Mouse (Mus musculus) liver, adult 2 months (tissue): ENCODE data around the gene Slc29a1. TPM values are rescaled to one million over a fixed set of nuclear protein-coding genes. Genes with fewer than 3 reads are reported as not detected.

ENCODE experiments used
- DNase-seq: peaks from one replicate; pipeline ENCODE4 v3.0.0-alpha.2; 2011; ENCODE audit warnings: low read depth, low spot score; ENCODE audit errors: extremely low read depth
- H3K27ac ChIP-seq: fragments of 200-500 bp; replicated peaks from 2 replicates; pipeline ENCODE4 v1.5.1; 2012; ENCODE audit warnings: low read depth, mild to moderate bottlenecking, control low read depth, inconsistent platforms, low read length; ENCODE audit not compliant: insufficient read depth
- H3K27me3 ChIP-seq: fragments of 200-500 bp; 2 replicates; pipeline ENCODE4 v1.6.1; 2012; ENCODE audit warnings: mild to moderate bottlenecking, moderate library complexity, low read length, inconsistent platforms; ENCODE audit not compliant: control insufficient read depth, insufficient read depth
- H3K36me3 ChIP-seq: fragments of 200-500 bp; 2 replicates; pipeline ENCODE4 v1.6.1; 2012; ENCODE audit warnings: low read length, inconsistent platforms; ENCODE audit not compliant: control insufficient read depth, insufficient read depth
- H3K4me1 ChIP-seq: fragments of 200-500 bp; 2 replicates; pipeline ENCODE4 v1.6.1; 2011; ENCODE audit warnings: low read length; ENCODE audit not compliant: control insufficient read depth, insufficient read depth
- H3K4me3 ChIP-seq: fragments of 200-500 bp; 2 replicates; pipeline ENCODE4 v1.5.1; 2011; ENCODE audit warnings: low read depth, mild to moderate bottlenecking, control low read depth, low read length, moderate library complexity; ENCODE audit not compliant: insufficient read depth
- H3K79me2 ChIP-seq: fragments of 200-500 bp; 2 replicates; pipeline ENCODE4 v1.6.1; 2012; ENCODE audit warnings: inconsistent platforms, mild to moderate bottlenecking, low read length, moderate library complexity; ENCODE audit not compliant: control insufficient read depth, insufficient read depth
- H3K9ac ChIP-seq: fragments of 200-500 bp; 2 replicates; pipeline ENCODE4 v1.6.1; 2012; ENCODE audit warnings: low read depth, mild to moderate bottlenecking, control low read depth, inconsistent platforms, low read length
- CTCF ChIP-seq: fragments of 200-500 bp; IDR thresholded peaks from 2 replicates; pipeline ENCODE4 v1.5.1; 2011; ENCODE audit warnings: low read depth, low read length, control low read depth
- POLR2A ChIP-seq: fragments of 200-500 bp; IDR thresholded peaks from 2 replicates; pipeline ENCODE4 v1.6.1; 2011; ENCODE audit warnings: low read length, control low read depth; ENCODE audit not compliant: insufficient read depth; ENCODE audit errors: extremely low read depth
- WGBS: fragments of 180-500 bp; shearing (Covaris S2); methylation state at CpG from one replicate; pipeline ENCODE4 v1.1.7; 2018; 5-methylcytosine and 5-hydroxymethylcytosine counted together
- polyA plus RNA-seq: library from polyadenylated mRNA; depleted of rRNA; stranded (reverse); fragments of >200 nt; gene quantifications from 2 replicates; pipeline ENCODE4 v1.2.3, GENCODE M21; 2012
- total RNA-seq: library from RNA; depleted of rRNA; stranded (reverse); fragments of >200 nt; gene quantifications from 2 replicates; pipeline ENCODE4 v1.2.3, GENCODE M21; 2014

Gene Slc29a1
- total and polyA plus RNA-seq, 2 experiments: 220 to 618 TPM

DNA sequence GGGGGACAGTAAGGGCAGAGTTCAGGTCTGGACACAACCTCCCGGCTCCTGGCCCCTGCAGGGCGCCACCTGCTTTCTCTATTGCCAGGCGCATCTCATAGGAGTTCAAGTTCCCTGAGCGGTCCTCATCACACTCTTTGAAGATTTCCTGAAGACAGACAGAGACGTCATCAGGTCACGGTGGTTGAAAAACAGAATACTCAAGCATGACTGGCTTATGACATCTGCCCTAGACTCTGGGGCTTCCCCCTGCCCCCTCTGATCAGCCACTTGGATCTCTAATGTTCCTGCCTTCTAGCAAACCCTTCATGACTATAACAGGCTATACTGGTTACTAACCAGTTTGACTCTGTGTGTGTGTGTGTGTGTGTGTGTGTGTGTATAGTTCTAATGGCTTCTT is 32.5 kb upstream of the Slc29a1 start:
- H3K9ac ChIP-seq: no peak overlapping the region
- H3K4me1 ChIP-seq: peaks cover 7% of the 10 kb centered on the region
- H3K27ac ChIP-seq: no peak overlapping the region
- no peak overlapping the region for H3K4me3 ChIP-seq
- no peak for DNase-seq
- H3K36me3 ChIP-seq: no peaks in the 10 kb centered on the region
- H3K27me3 ChIP-seq: no peaks in the 10 kb centered on the region
- no peaks in the 10 kb centered on the region for H3K79me2 ChIP-seq
- WGBS: 81% methylated on average over 6 of the region's 6 CpGs
- TF ChIP-seq CTCF (no peak), POLR2A (no peak)

- no peak overlapping the region for H3K9ac ChIP-seq
- peaks cover 11% of the 10 kb centered on the region for H3K4me1 ChIP-seq
- no peak overlapping the region for H3K4me3 ChIP-seq
- no peak overlapping the region for H3K27ac ChIP-seq
- H3K36me3 ChIP-seq: no peaks in the 10 kb centered on the region
- no peaks in the 10 kb centered on the region for H3K79me2 ChIP-seq
- no peaks in the 10 kb centered on the region for H3K27me3 ChIP-seq
- no peak for DNase-seq
- 70% methylated on average over 3 of the region's 3 CpGs for WGBS
- no peak for TF ChIP-seq CTCF
- no peak for TF ChIP-seq POLR2A
Measured at GRCm38 (mm10) chr17:45630992-45631391, 31.6 kb upstream of the Slc29a1 start.

DNA sequence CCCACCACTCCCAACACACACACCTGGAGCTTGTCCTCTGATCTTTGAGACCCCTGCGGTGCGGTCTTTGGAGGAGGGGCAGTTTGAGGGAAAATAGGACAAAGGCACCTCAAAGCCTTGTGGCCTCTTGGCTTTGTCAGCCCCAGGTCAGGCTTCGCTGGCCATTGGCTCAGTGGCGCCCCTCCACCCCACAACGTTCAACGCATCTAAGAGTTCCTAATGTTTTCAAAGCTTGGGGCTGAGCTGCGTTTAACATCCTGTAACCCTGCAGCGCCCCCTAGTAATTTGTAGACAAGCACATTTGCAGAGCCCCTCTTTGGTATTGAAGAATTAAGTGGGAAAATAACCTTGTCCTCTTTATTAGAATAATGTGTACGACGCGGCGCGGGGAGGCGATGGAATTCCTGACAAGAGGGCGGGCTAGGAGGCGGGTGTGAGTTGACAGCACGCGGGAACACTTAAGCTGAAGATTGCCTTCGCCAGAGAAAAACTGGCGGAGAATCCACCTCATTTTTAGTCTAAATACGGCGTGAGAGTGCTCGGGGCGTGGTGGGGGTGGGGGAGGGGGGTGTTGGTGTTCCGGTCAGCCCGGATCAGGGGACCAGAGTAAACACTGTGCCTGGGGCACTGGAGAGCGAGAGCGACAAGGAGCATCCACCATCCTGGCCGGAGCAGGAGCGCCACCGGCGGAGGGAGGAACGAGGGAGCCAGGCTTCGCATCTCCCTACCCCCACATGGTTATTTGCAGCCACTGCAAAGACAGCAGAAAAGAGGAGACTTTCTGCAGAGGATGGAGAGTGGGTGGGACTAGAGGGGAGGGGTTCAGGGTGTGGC is 30.7 kb upstream of the Slc29a1 start:
- peak; percentile 57 for DNase-seq
- TF ChIP-seq POLR2A (no peak), CTCF (peak; percentile 58)
- Histone ChIP-seq H3K4me3 (peak overlapping the region; percentile 12; the same call in 1 of the 2 replicates), H3K4me1 (peaks cover 11% of the 10 kb centered on the region), H3K79me2 (no peaks in the 10 kb centered on the region), H3K36me3 (no peaks in the 10 kb centered on the region), H3K27me3 (no peaks in the 10 kb centered on the region), H3K27ac (peak overlapping the region; percentile 12; the same call in 1 of the 2 replicates), H3K9ac (peak overlapping the region; percentile 43)
- WGBS: 5% methylated on average over 34 of the region's 34 CpGs

DNA sequence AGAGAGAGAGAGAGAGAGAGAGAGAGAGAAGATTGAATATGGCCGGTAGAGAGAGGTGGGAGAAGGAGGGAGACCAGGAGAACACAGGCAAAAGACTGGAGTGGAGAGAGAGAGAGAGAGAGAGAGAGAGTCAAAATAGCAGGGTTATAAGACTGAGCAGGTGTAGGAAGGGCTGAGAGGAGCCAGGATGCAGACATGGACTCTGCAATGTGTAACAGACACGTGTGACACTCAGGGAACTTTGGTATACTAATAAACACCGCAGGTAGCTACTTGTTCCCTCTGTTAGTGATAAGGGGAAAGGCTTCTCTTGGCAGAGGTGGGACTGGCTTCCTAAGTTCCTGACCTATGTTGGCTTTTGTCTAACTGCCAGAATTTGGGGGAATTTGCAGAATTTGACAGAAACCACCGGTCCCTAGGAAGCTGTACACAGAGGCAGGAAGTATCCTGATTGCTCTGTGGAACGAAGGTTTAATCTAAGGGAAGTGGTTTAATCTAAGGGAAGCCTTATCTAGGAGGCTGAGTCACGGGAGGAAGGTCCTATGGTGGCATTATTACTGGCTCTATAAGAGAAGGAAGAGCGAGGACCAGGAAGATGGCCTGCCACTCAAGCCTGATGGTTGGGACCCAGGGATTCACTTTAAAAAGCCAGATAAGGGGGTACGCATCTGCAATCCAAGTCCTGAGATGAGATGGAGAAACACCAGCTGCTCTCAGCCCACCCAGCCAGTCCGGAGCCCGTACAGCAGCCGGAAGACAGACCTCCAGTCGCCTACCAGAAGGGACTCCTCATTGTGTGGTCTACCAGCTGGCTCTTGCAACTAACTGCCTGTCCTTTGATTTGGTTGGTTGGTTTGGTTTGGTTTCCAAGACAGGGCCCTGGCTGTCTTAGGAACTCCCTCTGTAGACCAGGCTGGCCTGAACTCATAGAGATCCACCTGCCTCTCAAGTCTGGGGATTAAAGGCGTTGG is 29.8 kb upstream of the Slc29a1 start:
- 70% methylated on average over 13 of the region's 13 CpGs for WGBS
- H3K79me2 ChIP-seq: no peaks in the 10 kb centered on the region
- H3K4me3 ChIP-seq: no peak overlapping the region
- TF ChIP-seq CTCF (no peak), POLR2A (no peak)
- no peaks in the 10 kb centered on the region for H3K36me3 ChIP-seq
- no peak overlapping the region for H3K9ac ChIP-seq
- no peaks in the 10 kb centered on the region for H3K27me3 ChIP-seq
- DNase-seq: peak; percentile 33
- peaks cover 11% of the 10 kb centered on the region for H3K4me1 ChIP-seq
- peak overlapping the region; percentile 12 for H3K27ac ChIP-seq

- WGBS: 49% methylated on average over 3 of the region's 3 CpGs
- no peak overlapping the region for H3K4me3 ChIP-seq
- H3K4me1 ChIP-seq: peaks cover 11% of the 10 kb centered on the region
- H3K27ac ChIP-seq: no peak overlapping the region
- H3K36me3 ChIP-seq: no peaks in the 10 kb centered on the region
- TF ChIP-seq CTCF (no peak), POLR2A (no peak)
- no peaks in the 10 kb centered on the region for H3K27me3 ChIP-seq
- no peak overlapping the region for H3K9ac ChIP-seq
- DNase-seq: no peak
- no peaks in the 10 kb centered on the region for H3K79me2 ChIP-seq
Measured at GRCm38 (mm10) chr17:45628160-45628559, 28.8 kb upstream of the Slc29a1 start.
